Mouse (Mus musculus) CD8-positive naive resting alpha-beta T cell, adult 2 months (primary cell): ENCODE data around the gene Scrn1.

ENCODE experiments used
- DNase-seq, 2 experiments: peaks; one replicate each; pipeline ENCODE4 v3.0.0; 2022; ENCODE audit warnings: low read depth in 2 of 2, low spot score in 2 of 2

Gene Scrn1

GRCm38 (mm10) chr6:54478646-54479324 is 87.5 kb downstream of the Scrn1 start:
- no peak for DNase-seq

DNA sequence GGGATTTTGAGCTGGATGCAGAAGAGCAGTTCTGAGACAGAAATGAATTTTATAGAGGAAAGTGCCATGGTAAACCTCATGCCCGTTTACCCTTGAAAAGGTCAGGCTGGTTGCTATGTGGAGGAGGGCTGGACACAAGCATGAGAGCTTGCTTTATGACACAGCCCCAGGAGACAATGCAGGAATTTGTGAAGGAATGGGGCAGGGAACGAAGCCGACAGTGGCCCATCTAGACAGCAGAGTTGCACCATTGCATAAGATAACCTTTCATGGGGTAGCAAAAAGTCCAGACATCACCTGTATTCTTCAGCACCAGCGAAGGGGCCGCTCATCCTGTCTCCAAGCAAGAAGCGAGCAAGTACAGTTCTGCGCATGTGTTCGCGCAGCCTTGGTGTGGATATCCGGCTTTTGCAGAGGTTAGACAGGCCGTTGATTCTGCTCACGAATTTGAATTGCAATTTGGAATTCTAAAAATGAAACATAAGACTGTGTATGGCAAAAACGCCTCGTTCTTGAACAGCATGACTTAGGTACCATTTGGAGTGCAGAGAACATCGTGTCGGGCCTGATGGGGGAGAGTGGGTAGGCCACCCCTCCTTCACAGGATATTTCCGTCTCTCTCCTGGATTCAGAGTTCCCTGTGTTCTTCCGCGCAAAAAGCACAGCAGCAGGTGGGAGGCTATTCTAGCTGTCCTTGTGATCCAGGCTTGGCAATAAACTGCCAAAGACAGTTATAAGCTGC is 90.2 kb downstream of the Scrn1 start:
- no peak for DNase-seq

GRCm38 (mm10) chr6:54472846-54473715 is 93.2 kb downstream of the Scrn1 start:
- no peak for DNase-seq

- no peak for DNase-seq
Measured at GRCm38 (mm10) chr6:54471866-54472265, 94.4 kb downstream of the Scrn1 start.

DNA sequence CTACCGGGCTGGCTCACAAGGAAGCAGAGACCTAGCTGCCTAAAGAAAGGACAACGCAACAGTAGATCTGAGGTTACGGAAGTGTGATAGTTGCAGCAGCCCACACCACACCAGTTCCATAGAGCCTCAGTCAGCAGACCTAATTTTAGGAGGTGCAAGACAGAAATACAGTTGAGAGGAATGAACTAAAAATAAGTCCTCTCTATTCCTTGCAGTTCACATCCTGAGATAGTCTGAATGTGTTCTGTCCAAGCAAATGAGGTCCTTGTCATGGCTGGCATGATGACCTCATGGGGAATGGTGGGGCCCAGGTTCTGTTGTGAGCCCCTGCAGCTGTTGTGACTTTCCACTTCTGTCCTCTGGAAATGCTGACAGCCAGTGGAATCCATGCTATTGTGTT is 98.9 kb downstream of the Scrn1 start:
- DNase-seq = no peak

- no peak for DNase-seq
Measured at GRCm38 (mm10) chr6:54464926-54465325, 101.4 kb downstream of the Scrn1 start.

- DNase-seq = no peak
Measured at GRCm38 (mm10) chr6:54463701-54464458, 102.4 kb downstream of the Scrn1 start.

GRCm38 (mm10) chr6:54462766-54463165 is 103.5 kb downstream of the Scrn1 start:
- no peak for DNase-seq

DNA sequence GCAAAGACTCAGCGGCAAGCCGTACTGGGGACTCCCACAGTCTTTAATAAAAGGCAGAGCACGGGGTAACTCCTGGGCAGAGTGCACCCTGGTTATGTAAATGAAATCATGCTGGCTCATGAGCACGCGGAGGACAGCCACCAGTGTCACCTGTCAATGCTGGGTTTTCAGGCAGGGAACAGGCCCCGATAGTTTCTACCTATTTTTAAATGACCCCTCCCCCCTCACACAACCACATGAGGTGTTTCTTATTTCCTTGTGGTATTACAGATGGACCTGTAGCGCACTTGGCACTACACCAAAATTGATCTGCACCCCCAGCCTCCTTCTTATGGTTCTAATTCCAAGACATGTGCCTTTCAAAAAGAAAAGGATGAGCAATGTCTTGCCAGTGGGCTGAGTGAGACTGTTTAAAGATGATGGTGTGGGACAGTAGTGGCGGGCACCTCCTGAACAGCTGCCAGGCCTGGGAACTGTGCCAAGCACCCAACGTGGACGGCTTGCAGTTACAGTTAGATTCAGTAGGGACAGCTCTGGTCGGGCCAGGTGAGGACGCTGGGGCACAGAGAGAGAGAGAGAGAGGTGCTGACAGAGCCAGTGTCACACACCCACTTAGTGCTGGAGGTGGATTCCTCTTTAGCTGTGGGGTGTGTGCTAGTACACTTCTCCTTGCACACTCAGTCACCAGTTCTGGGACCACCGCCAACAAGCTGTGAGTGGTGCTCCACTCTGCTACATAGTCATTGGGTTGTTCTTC is 105.2 kb downstream of the Scrn1 start:
- DNase-seq = no peak

GRCm38 (mm10) chr6:54460172-54460914 is 105.9 kb downstream of the Scrn1 start:
- DNase-seq = no peak

DNA sequence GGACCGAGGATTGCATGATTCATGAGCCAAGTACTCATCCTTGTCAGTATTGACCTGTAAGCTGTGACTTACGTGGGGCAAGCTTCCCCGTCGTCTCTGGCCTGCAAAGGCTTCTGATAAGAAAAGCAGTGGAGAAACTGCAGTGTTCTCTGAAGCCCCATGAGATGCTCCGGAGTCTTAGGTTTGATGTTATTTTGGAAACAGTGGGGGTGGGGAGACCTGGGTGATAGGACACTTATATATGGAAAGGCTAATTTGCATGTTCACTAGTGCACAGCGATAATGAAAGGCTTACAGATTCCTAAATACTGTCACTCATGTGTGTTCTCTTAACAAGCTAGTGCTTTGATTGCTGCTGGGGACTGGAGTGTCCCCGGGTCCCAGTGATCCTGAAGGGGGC is 106.6 kb downstream of the Scrn1 start:
- no peak for DNase-seq
